Mouse (Mus musculus) liver, embryonic 16.5 days (tissue): ENCODE results near the gene Slc15a2. TPM values are rescaled to one million over a fixed set of nuclear protein-coding genes. Genes with fewer than 3 reads are reported as not detected.

Source experiments
- ATAC-seq: fragments of 200-750 bp; cut with Nextera tagmentation; 2 replicates; pipeline ENCODE4 v1.8.0; 2017; ENCODE audit warnings: low read depth, mild to moderate bottlenecking, moderate number of reproducible peaks, moderate library complexity
- H3K27ac ChIP-seq: fragments of 300-500 bp; sonication (generic); 2 replicates; pipeline ENCODE4 v1.5.1; 2014; ENCODE audit warnings: mild to moderate bottlenecking, low read length
- H3K27me3 ChIP-seq: fragments of 300-500 bp; sonication (generic); 2 replicates; pipeline ENCODE4 v1.6.1; 2014; ENCODE audit warnings: low read depth, low read length, mixed read lengths; ENCODE audit not compliant: control insufficient read depth, insufficient read depth
- H3K36me3 ChIP-seq: fragments of 300-500 bp; sonication (generic); 2 replicates; pipeline ENCODE4 v1.6.1; 2014; ENCODE audit warnings: mild to moderate bottlenecking; ENCODE audit not compliant: control insufficient read depth, insufficient read depth
- H3K4me1 ChIP-seq: fragments of 300-500 bp; sonication (generic); 2 replicates; pipeline ENCODE4 v1.6.1; 2014; ENCODE audit warnings: low read depth, low read length, mixed read lengths; ENCODE audit not compliant: control insufficient read depth
- H3K4me2 ChIP-seq: fragments of 300-500 bp; sonication (generic); 2 replicates; pipeline ENCODE4 v1.6.1; 2014; ENCODE audit warnings: low read depth, low read length, mixed read lengths
- H3K4me3 ChIP-seq: fragments of 300-500 bp; sonication (generic); 2 replicates; pipeline ENCODE4 v1.5.1; 2014; ENCODE audit warnings: low read depth, mild to moderate bottlenecking, low read length
- H3K9ac ChIP-seq: fragments of 300-500 bp; sonication (generic); 2 replicates; pipeline ENCODE4 v1.6.1; 2014; ENCODE audit warnings: low read depth, low read length
- H3K9me3 ChIP-seq: fragments of 300-500 bp; sonication (generic); replicated peaks from 2 replicates; pipeline ENCODE4 v1.6.1; 2016; ENCODE audit warnings: low read length; ENCODE audit not compliant: control insufficient read depth
- WGBS: fragments of 180-500 bp; shearing (Covaris S2); extraction: QIAGEN DNeasy Blood & Tissue Kit; methylation state at CpG from one replicate; pipeline ENCODE4 v1.1.7; 2014; ENCODE audit not compliant: insufficient replicate concordance; 5-methylcytosine and 5-hydroxymethylcytosine counted together
- polyA plus RNA-seq: library from polyadenylated mRNA; unstranded; fragments of >200 nt; fragmentation: Nextera tagmentation; extraction: Ambion mirVana; gene quantifications from 2 replicates; pipeline ENCODE4 v1.2.1, GENCODE M21; 2015

Gene Slc15a2
- polyA plus RNA-seq, 1 experiment from 2014 or later, result 2.7 TPM

GRCm38 (mm10) chr16:36739404-36739930 is 45.3 kb downstream of the Slc15a2 start:
- Histone ChIP-seq H3K4me2 (no peak overlapping the region), H3K9ac (no peak overlapping the region), H3K27me3 (no peaks in the 10 kb centered on the region), H3K4me1 (no peaks in the 10 kb centered on the region), H3K36me3 (no peaks in the 10 kb centered on the region), H3K9me3 (no peaks in the 10 kb centered on the region), H3K4me3 (no peak overlapping the region), H3K27ac (no peak overlapping the region)
- no peak for ATAC-seq
- WGBS, result 39% methylated on average over 4 of the region's 4 CpGs

DNA sequence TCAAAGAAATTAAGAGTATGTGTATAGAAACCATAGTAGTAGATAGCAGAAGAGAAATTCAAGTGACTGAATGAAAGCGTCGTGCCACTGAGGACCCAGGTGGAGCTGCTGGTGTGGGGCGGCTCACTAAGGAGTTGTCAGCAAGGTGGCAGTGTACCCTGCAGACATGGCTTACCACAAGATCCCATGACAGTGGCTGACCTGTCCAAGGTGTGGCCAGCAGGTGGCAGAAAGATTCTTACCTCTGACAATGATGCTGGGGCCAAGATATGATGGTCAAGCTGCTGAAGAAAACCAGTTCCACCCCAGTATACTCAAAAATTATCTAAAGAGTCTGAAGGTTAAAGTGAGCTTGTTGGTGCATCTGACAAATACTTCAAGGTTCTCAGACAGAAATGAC is 49.3 kb downstream of the Slc15a2 start:
- Histone ChIP-seq H3K4me2 (no peak overlapping the region), H3K9me3 (no peaks in the 10 kb centered on the region), H3K4me3 (no peak overlapping the region), H3K27me3 (no peaks in the 10 kb centered on the region), H3K4me1 (no peaks in the 10 kb centered on the region), H3K27ac (no peak overlapping the region), H3K9ac (no peak overlapping the region), H3K36me3 (no peaks in the 10 kb centered on the region)
- no peak for ATAC-seq
- WGBS, result 63% methylated on average over 3 of the region's 3 CpGs

DNA sequence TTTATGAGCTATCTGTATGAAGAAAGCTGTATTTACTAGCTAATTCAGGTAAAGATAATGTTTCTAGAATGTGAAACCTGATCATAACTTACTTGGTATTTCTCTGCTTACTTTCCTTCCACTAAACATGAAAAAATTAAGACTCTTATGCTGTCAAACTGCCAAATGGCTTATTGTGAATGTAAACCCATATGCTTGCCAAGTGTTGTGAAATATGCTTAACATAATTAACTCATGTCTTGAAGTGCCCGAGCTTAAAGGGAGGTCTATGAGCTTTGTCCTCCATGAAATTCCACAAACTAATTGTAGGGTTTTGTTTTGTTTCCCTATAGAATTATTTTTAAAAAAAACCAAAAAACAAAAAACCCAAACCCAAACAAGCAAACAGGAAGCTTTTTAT is 50.9 kb downstream of the Slc15a2 start:
- no peaks in the 10 kb centered on the region for H3K36me3 ChIP-seq
- H3K4me1 ChIP-seq, result no peaks in the 10 kb centered on the region
- 39% methylated on average over 1 of the region's 1 CpGs for WGBS

DNA sequence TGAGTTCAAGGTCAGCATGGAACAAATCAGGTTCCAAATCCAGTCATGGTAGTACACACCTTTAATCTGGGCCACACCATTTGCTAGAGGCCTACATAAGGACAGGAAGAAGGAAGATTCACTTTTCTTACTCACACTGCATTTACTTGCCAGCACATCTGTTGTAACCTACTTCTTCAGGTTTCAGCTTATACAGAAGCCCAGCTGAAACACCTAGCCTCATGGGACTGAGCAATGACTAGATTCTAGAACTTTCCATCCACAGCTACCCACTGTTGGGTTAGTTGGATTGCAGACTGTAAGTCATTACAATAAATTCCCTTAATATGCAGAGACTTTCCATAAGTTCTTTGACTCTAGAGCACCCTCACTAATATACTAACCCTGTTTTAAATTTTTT is 52.2 kb downstream of the Slc15a2 start:
- Histone ChIP-seq H3K4me3 (no peak overlapping the region), H3K4me2 (no peak overlapping the region), H3K9me3 (no peaks in the 10 kb centered on the region), H3K9ac (no peak overlapping the region), H3K27ac (no peak overlapping the region), H3K4me1 (no peaks in the 10 kb centered on the region), H3K27me3 (no peaks in the 10 kb centered on the region), H3K36me3 (no peaks in the 10 kb centered on the region)
- ATAC-seq, result no peak

More for the DNA sequence above, 50.9 kb downstream of the Slc15a2 start:
- Histone ChIP-seq H3K4me2 (no peak overlapping the region), H3K9ac (no peak overlapping the region), H3K9me3 (no peaks in the 10 kb centered on the region), H3K27me3 (no peaks in the 10 kb centered on the region), H3K27ac (no peak overlapping the region), H3K4me3 (no peak overlapping the region)
- no peak for ATAC-seq

DNA sequence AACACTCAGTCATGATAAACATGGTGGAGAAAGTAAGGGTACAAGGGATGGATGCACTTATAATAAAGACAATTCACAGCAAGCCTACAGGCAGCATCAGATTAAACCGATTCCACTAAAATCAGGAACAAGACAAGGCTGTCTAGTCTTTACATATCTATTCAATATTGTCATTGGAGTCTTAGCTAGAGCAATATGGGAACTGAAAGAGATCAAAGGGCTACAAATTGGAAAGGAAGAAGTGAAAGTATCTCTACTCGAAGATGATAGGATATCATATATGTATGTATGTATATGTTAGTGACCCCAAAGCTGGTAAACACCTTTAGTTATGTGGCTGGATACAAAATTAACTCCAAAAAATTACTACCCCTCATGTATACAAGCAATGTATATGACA is 55.8 kb downstream of the Slc15a2 start:
- H3K9ac ChIP-seq, result no peak overlapping the region

DNA sequence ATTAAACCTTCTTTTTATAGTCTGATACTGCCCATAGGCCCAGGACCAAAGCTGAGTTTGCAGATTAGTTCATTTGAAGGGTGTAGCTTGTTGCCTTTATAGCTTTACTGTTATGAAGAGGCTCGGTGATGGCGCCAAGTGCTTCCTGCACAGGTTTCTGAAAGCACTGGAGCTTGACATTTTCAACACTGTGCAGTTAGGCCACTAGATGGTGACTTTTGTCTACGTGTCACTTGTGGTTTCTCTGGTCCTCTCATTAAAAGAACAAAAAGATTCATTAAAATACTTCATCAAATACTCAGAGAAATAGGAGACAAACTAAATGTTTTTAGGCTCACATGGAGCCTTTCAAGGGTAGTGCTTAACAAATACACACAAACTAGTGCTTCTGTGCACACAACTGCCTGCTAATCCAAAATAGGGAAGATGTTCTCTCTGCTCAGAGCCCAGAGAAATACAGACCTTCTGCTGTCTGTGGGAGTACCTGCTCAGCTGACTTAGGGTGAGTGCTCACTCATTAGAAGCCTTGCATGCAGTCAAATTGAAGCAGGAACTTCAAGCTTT is 60.8 kb downstream of the Slc15a2 start:
- no peaks in the 10 kb centered on the region for H3K27me3 ChIP-seq
- no peak overlapping the region for H3K4me2 ChIP-seq
- no peak overlapping the region for H3K27ac ChIP-seq
- no peak overlapping the region for H3K4me3 ChIP-seq
- no peaks in the 10 kb centered on the region for H3K36me3 ChIP-seq
- ATAC-seq, result no peak
- no peaks in the 10 kb centered on the region for H3K9me3 ChIP-seq
- H3K9ac ChIP-seq, result no peak overlapping the region
- 32% methylated on average over 3 of the region's 3 CpGs for WGBS
- H3K4me1 ChIP-seq, result no peaks in the 10 kb centered on the region

More for the DNA sequence above, 55.8 kb downstream of the Slc15a2 start:
- Histone ChIP-seq H3K4me2 (no peak overlapping the region), H3K9me3 (no peaks in the 10 kb centered on the region), H3K27ac (no peak overlapping the region), H3K4me1 (no peaks in the 10 kb centered on the region), H3K36me3 (no peaks in the 10 kb centered on the region), H3K27me3 (no peaks in the 10 kb centered on the region), H3K4me3 (no peak overlapping the region)
- ATAC-seq, result no peak
- 61% methylated on average over 2 of the region's 2 CpGs for WGBS

DNA sequence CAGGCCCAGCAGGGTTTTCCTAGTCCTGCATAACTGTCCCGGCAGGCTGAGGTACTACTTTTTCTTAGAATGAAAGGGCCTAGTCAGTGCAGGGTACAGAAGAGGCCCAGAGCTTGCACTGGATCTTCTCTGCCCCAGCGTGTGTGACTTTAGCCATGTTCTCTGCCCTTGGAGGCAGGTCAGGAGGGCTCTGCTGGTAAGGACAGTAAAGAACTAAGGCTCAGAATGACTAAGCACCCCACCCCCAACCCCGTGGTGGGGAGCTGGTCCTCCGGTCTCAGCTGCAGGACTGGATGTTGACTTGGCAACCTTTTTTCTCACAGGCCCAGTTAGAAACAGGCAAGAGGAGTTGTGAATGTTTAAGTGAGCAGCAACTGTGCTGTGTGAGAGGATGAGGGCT is 62.0 kb downstream of the Slc15a2 start:
- H3K9me3 ChIP-seq, result no peaks in the 10 kb centered on the region
- no peak for ATAC-seq
- 21% methylated on average over 4 of the region's 4 CpGs for WGBS
- H3K4me3 ChIP-seq, result no peak overlapping the region
- no peaks in the 10 kb centered on the region for H3K36me3 ChIP-seq
- H3K27me3 ChIP-seq, result no peaks in the 10 kb centered on the region
- H3K27ac ChIP-seq, result no peak overlapping the region
- H3K4me1 ChIP-seq, result no peaks in the 10 kb centered on the region
- H3K9ac ChIP-seq, result no peak overlapping the region
- H3K4me2 ChIP-seq, result no peak overlapping the region

DNA sequence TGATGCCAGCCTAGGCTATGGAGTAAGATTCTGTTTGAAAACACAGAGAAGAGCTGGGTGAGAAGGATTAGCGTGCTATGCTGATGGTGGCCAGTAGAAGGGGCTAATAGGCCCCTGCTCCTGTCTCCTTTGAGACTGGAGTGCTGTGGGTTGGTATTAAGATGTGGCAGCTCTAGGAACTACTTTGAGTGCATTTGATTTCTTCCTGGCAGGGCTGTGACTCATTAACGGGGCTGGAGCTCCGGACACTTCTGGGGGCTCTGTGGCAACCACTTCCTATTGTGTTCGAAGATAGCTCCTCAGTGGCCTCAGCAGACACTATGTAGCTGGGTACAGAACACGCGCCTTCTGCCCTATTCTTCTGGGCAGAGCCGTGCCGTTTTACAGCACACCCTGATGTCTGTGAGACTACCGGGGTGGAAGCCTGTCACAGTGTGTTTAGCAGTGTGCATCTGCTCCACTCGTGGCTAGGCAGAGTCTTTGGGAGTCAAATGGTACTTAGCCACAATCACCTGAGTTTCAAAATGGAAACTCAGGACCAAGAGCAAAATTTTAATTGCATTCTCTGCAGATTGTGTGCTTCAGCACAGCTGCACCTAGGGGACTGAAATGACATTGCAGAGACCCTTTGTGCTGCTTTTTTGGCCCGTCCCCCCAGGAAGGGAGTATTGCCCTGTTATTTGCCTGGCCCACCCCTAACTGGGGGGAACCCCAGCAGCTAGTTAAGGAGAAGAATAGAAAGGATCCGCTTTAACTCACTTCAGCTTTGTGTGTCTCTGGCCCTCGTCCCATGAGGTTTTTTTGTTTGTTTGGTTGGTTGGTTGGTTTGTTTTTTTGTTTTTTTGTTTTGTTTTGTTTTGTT is 64.3 kb downstream of the Slc15a2 start:
- H3K4me2 ChIP-seq, result no peak overlapping the region
- no peak overlapping the region for H3K27ac ChIP-seq
- no peaks in the 10 kb centered on the region for H3K4me1 ChIP-seq
- no peak overlapping the region for H3K4me3 ChIP-seq
- no peaks in the 10 kb centered on the region for H3K36me3 ChIP-seq
- no peak overlapping the region for H3K9ac ChIP-seq
- H3K27me3 ChIP-seq, result no peaks in the 10 kb centered on the region
- no peaks in the 10 kb centered on the region for H3K9me3 ChIP-seq
- WGBS, result 22% methylated on average over 13 of the region's 13 CpGs
- no peak for ATAC-seq

DNA sequence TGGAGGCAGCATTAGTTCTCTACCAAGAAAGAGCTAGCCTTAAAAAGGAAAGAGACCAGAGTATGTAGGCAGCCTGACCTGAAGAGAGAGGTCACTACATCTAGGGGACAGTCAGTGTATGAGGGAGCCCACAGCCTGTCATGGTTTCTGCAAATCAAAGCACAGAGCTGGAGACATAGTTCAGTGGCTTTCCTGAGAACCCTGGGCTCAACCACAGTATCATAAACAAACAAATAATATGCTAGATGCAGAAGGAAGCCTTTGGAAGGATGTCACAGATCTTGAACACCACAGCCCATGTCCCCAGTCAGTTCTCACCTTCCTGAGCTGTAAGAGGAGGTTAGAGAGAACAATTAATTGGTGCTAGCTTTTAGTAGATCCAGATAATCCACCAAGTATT is 66.1 kb downstream of the Slc15a2 start:
- no peaks in the 10 kb centered on the region for H3K9me3 ChIP-seq
- no peak overlapping the region for H3K27ac ChIP-seq
- H3K4me1 ChIP-seq, result no peaks in the 10 kb centered on the region
- no peak overlapping the region for H3K4me3 ChIP-seq
- H3K4me2 ChIP-seq, result no peak overlapping the region
- H3K27me3 ChIP-seq, result no peaks in the 10 kb centered on the region
- no peaks in the 10 kb centered on the region for H3K36me3 ChIP-seq
- no peak for ATAC-seq
- H3K9ac ChIP-seq, result no peak overlapping the region
